Mouse (Mus musculus): ENCODE measurements around the gene Cacna1c. TPM values are rescaled to one million over a fixed set of nuclear protein-coding genes. Genes with fewer than 3 reads are reported as not detected.

Gene Cacna1c
- total and polyA plus RNA-seq, 2 experiments from 2014 or later, result 5.1 to 39.4 TPM

GRCm38 (mm10) chr6:118805139-118805538 is 391.1 kb downstream of the Cacna1c start:
- no peak overlapping the region for H3K4me3 ChIP-seq (ENCODE audit: low read length)
- no peak overlapping the region for H3K9ac ChIP-seq (replicated peaks; ENCODE audit: low read length)
- ATAC-seq, result no peak
- peaks cover 6% of the 10 kb centered on the region; the same call in 1 of the 2 replicates for H3K4me1 ChIP-seq (ENCODE audit: insufficient read depth, low read length)
- 83% methylated on average over 4 of the region's 4 CpGs for WGBS
- DNase-seq (ENCODE audit: low spot score), result no peak
- no peaks in the 10 kb centered on the region for H3K27me3 ChIP-seq (ENCODE audit: insufficient read depth, low read length)
- TF ChIP-seq CTCF (IDR thresholded peaks at IDR 0.05; ENCODE audit: low read depth), result no peak
- H3K27ac ChIP-seq, result no peak overlapping the region
- H3K36me3 ChIP-seq (ENCODE audit: insufficient read depth, low read length), result no peaks in the 10 kb centered on the region
- H3K9me3 ChIP-seq (ENCODE audit: low read length), result no peaks in the 10 kb centered on the region
- H3K4me2 ChIP-seq (ENCODE audit: low read depth, low read length), result no peak overlapping the region

GRCm38 (mm10) chr6:118802286-118802685 is 393.9 kb downstream of the Cacna1c start:
- no peaks in the 10 kb centered on the region for H3K36me3 ChIP-seq (ENCODE audit: insufficient read depth, low read length)
- H3K9me3 ChIP-seq (ENCODE audit: low read length), result no peaks in the 10 kb centered on the region
- no peak for TF ChIP-seq CTCF (IDR thresholded peaks at IDR 0.05; ENCODE audit: low read depth)
- H3K4me2 ChIP-seq (ENCODE audit: low read depth, low read length), result no peak overlapping the region
- H3K4me1 ChIP-seq (ENCODE audit: insufficient read depth, low read length), result no peaks in the 10 kb centered on the region
- no peak overlapping the region for H3K4me3 ChIP-seq (ENCODE audit: low read length)
- no peaks in the 10 kb centered on the region for H3K27me3 ChIP-seq (ENCODE audit: insufficient read depth, low read length)
- no peak overlapping the region for H3K9ac ChIP-seq (replicated peaks; ENCODE audit: low read length)
- 33% methylated on average over 11 of the region's 11 CpGs for WGBS
- H3K27ac ChIP-seq, result no peak overlapping the region
- DNase-seq (ENCODE audit: low spot score) (peak; percentile 29), ATAC-seq (no peak)

GRCm38 (mm10) chr6:118796393-118796792 is 399.8 kb downstream of the Cacna1c start:
- H3K36me3 ChIP-seq (ENCODE audit: insufficient read depth, low read length), result no peaks in the 10 kb centered on the region
- no peak overlapping the region for H3K4me2 ChIP-seq (ENCODE audit: low read depth, low read length)
- no peaks in the 10 kb centered on the region for H3K27me3 ChIP-seq (ENCODE audit: insufficient read depth, low read length)
- WGBS, result 66% methylated on average over 4 of the region's 4 CpGs
- DNase-seq (ENCODE audit: low spot score) (peak; percentile 25), ATAC-seq (peak; percentile 57; the same call in 1 of the 2 replicates)
- TF ChIP-seq CTCF (IDR thresholded peaks at IDR 0.05; ENCODE audit: low read depth), result no peak
- no peak overlapping the region for H3K4me3 ChIP-seq (ENCODE audit: low read length)
- H3K4me1 ChIP-seq (ENCODE audit: insufficient read depth, low read length), result peaks cover 4% of the 10 kb centered on the region
- peak overlapping the region; percentile 48; the same call in 1 of the 2 replicates for H3K27ac ChIP-seq
- H3K9me3 ChIP-seq (ENCODE audit: low read length), result no peaks in the 10 kb centered on the region
- H3K9ac ChIP-seq (replicated peaks; ENCODE audit: low read length), result no peak overlapping the region

- Histone ChIP-seq H3K27ac (peak overlapping the region; percentile 48; the same call in 1 of the 2 replicates), H3K9me3 (ENCODE audit: low read length) (no peaks in the 10 kb centered on the region), H3K36me3 (ENCODE audit: insufficient read depth, low read length) (no peaks in the 10 kb centered on the region), H3K9ac (replicated peaks; ENCODE audit: low read length) (no peak overlapping the region), H3K4me1 (ENCODE audit: insufficient read depth, low read length) (peaks cover 4% of the 10 kb centered on the region), H3K4me3 (ENCODE audit: low read length) (no peak overlapping the region), H3K27me3 (ENCODE audit: insufficient read depth, low read length) (no peaks in the 10 kb centered on the region), H3K4me2 (ENCODE audit: low read depth, low read length) (no peak overlapping the region)
- no peak for TF ChIP-seq CTCF (IDR thresholded peaks at IDR 0.05; ENCODE audit: low read depth)
- DNase-seq (ENCODE audit: low spot score) (peak; percentile 44), ATAC-seq (peak; percentile 25; the same call in 1 of the 2 replicates)
These were observed 400.5 kb downstream of the Cacna1c start for GRCm38 (mm10) chr6:118795716-118796115.

- Histone ChIP-seq H3K4me3 (ENCODE audit: low read length) (no peak overlapping the region), H3K27ac (peak overlapping the region; percentile 37; the same call in 1 of the 2 replicates), H3K9ac (replicated peaks; ENCODE audit: low read length) (no peak overlapping the region), H3K9me3 (ENCODE audit: low read length) (no peaks in the 10 kb centered on the region), H3K4me1 (ENCODE audit: insufficient read depth, low read length) (peaks cover 4% of the 10 kb centered on the region), H3K4me2 (ENCODE audit: low read depth, low read length) (0 out of 2 replicates have a peak overlapping the region, but pooled peaks have one; percentile 6), H3K36me3 (ENCODE audit: insufficient read depth, low read length) (no peaks in the 10 kb centered on the region), H3K27me3 (ENCODE audit: insufficient read depth, low read length) (no peaks in the 10 kb centered on the region)
- DNase-seq (ENCODE audit: low spot score) (peak; percentile 83), ATAC-seq (peak; percentile 62)
- no peak for TF ChIP-seq CTCF (IDR thresholded peaks at IDR 0.05; ENCODE audit: low read depth)
- 21% methylated on average over 5 of the region's 5 CpGs for WGBS
These were observed 404.3 kb downstream of the Cacna1c start for GRCm38 (mm10) chr6:118791921-118792368.

- no peak overlapping the region for H3K27ac ChIP-seq
- H3K4me2 ChIP-seq (ENCODE audit: low read depth, low read length), result no peak overlapping the region
- no peak overlapping the region for H3K9ac ChIP-seq (replicated peaks; ENCODE audit: low read length)
- no peak for ATAC-seq
- H3K9me3 ChIP-seq (ENCODE audit: low read length), result no peaks in the 10 kb centered on the region
- H3K4me3 ChIP-seq (ENCODE audit: low read length), result no peak overlapping the region
- no peak for TF ChIP-seq CTCF (IDR thresholded peaks at IDR 0.05; ENCODE audit: low read depth)
- no peaks in the 10 kb centered on the region for H3K36me3 ChIP-seq (ENCODE audit: insufficient read depth, low read length)
- H3K27me3 ChIP-seq (ENCODE audit: insufficient read depth, low read length), result no peaks in the 10 kb centered on the region
- WGBS, result 87% methylated on average over 3 of the region's 3 CpGs
- DNase-seq (ENCODE audit: low spot score), result no peak
- H3K4me1 ChIP-seq (ENCODE audit: insufficient read depth, low read length), result peaks cover 8% of the 10 kb centered on the region
These were observed 408.3 kb downstream of the Cacna1c start for GRCm38 (mm10) chr6:118787933-118788332.

- WGBS, result 69% methylated on average over 7 of the region's 7 CpGs
- Histone ChIP-seq H3K27me3 (ENCODE audit: insufficient read depth, low read length) (no peaks in the 10 kb centered on the region), H3K4me3 (ENCODE audit: low read length) (no peak overlapping the region), H3K4me1 (ENCODE audit: insufficient read depth, low read length) (no peaks in the 10 kb centered on the region), H3K36me3 (ENCODE audit: insufficient read depth, low read length) (no peaks in the 10 kb centered on the region), H3K27ac (no peak overlapping the region), H3K4me2 (ENCODE audit: low read depth, low read length) (no peak overlapping the region), H3K9me3 (ENCODE audit: low read length) (no peaks in the 10 kb centered on the region), H3K9ac (replicated peaks; ENCODE audit: low read length) (no peak overlapping the region)
- ATAC-seq (no peak), DNase-seq (ENCODE audit: low spot score) (no peak)
- TF ChIP-seq CTCF (IDR thresholded peaks at IDR 0.05; ENCODE audit: low read depth), result no peak
These were observed 415.9 kb downstream of the Cacna1c start for GRCm38 (mm10) chr6:118780280-118780679.

All from hindbrain, postnatal 0 days (tissue).